Mouse (Mus musculus): Measurements from ENCODE around the gene Sdhc. TPM values are rescaled to one million over a fixed set of nuclear protein-coding genes. Genes with fewer than 3 reads are reported as not detected.

The Sdhc gene
- total and polyA plus RNA-seq, 3 experiments, result 1,025 to 1,288 (median 1,087) TPM

GRCm38 (mm10) chr1:171102547-171103177 lies 47.7 kb downstream of the Sdhc start:
- Histone ChIP-seq H3K79me2 (replicated peaks; ENCODE audit: control insufficient read depth, insufficient read depth, low read length) (no peaks in the 10 kb centered on the region), H3K4me1 (ENCODE audit: control insufficient read depth, insufficient read depth, low read length) (no peaks in the 10 kb centered on the region; the same call in 1 of the 2 replicates), H3K27ac (peak overlapping the region; percentile 73), H3K4me3 (peak overlapping the region; percentile 92), H3K9ac (ENCODE audit: low read depth, low read length) (peak overlapping the region; percentile 56), H3K27me3 (ENCODE audit: control insufficient read depth, insufficient read depth, low read length) (no peaks in the 10 kb centered on the region), H3K36me3 (ENCODE audit: control insufficient read depth, insufficient read depth, low read length) (no peaks in the 10 kb centered on the region)
- WGBS, result under 1% methylated on average over 35 of the region's 35 CpGs
- peak; percentile 85 to 90 for DNase-seq
- intact Hi-C loops (cut with DNase I), result loop anchor here (1.0 to 10.0 kb wide), 3 partner anchors 9 to 402 kb away; partner anchors contain the start of gene Alyref2
- TF ChIP-seq CTCF (IDR thresholded peaks at IDR 0.05) (no peak), EP300 (IDR thresholded peaks at IDR 0.05; ENCODE audit: insufficient read depth, low read depth, low read length) (peak; percentile 45; the same call in 1 of the 2 replicates)

GRCm38 (mm10) chr1:171101733-171102546 lies 48.5 kb downstream of the Sdhc start:
- H3K79me2 ChIP-seq (replicated peaks; ENCODE audit: control insufficient read depth, insufficient read depth, low read length), result no peaks in the 10 kb centered on the region
- TF ChIP-seq EP300 (IDR thresholded peaks at IDR 0.05; ENCODE audit: insufficient read depth, low read depth, low read length), result peak; percentile 87
- TF ChIP-seq POLR2A (IDR thresholded peaks at IDR 0.05; ENCODE audit: insufficient read depth, low read depth, low read length), result no peak
- TF ChIP-seq CTCF (IDR thresholded peaks at IDR 0.05), result peak; percentile 52
- peak overlapping the region; percentile 92 for H3K4me3 ChIP-seq
- peak; percentile 87 to 90 for DNase-seq
- H3K27me3 ChIP-seq (ENCODE audit: control insufficient read depth, insufficient read depth, low read length), result no peaks in the 10 kb centered on the region
- WGBS, result under 1% methylated on average over 40 of the region's 40 CpGs
- H3K27ac ChIP-seq, result peak overlapping the region; percentile 73
- H3K4me1 ChIP-seq (ENCODE audit: control insufficient read depth, insufficient read depth, low read length), result no peaks in the 10 kb centered on the region; the same call in 1 of the 2 replicates
- peak overlapping the region; percentile 56 for H3K9ac ChIP-seq (ENCODE audit: low read depth, low read length)
- intact Hi-C loops (cut with DNase I), result loop anchor here (1.0 to 10.0 kb wide), 3 partner anchors 9 to 403 kb away; partner anchors contain the start of gene Alyref2
- H3K36me3 ChIP-seq (ENCODE audit: control insufficient read depth, insufficient read depth, low read length), result no peaks in the 10 kb centered on the region

GRCm38 (mm10) chr1:171101033-171101432 lies 49.4 kb downstream of the Sdhc start:
- H3K36me3 ChIP-seq (ENCODE audit: control insufficient read depth, insufficient read depth, low read length), result no peaks in the 10 kb centered on the region
- H3K27ac ChIP-seq, result no peak overlapping the region
- no peaks in the 10 kb centered on the region for H3K79me2 ChIP-seq (replicated peaks; ENCODE audit: control insufficient read depth, insufficient read depth, low read length)
- no peak for DNase-seq
- H3K4me3 ChIP-seq, result no peak overlapping the region
- intact Hi-C loops (cut with DNase I), result loop anchor here (10.0 kb wide), 1 partner anchor 404 kb away; the partner anchor contains the start of gene Alyref2
- no peaks in the 10 kb centered on the region for H3K27me3 ChIP-seq (ENCODE audit: control insufficient read depth, insufficient read depth, low read length)
- H3K9ac ChIP-seq (ENCODE audit: low read depth, low read length), result no peak overlapping the region
- H3K4me1 ChIP-seq (ENCODE audit: control insufficient read depth, insufficient read depth, low read length), result no peaks in the 10 kb centered on the region; the same call in 1 of the 2 replicates
- 58% methylated on average over 2 of the region's 2 CpGs for WGBS
- TF ChIP-seq CTCF (IDR thresholded peaks at IDR 0.05) (no peak), EP300 (IDR thresholded peaks at IDR 0.05; ENCODE audit: insufficient read depth, low read depth, low read length) (no peak), POLR2A (IDR thresholded peaks at IDR 0.05; ENCODE audit: insufficient read depth, low read depth, low read length) (no peak)

DNA sequence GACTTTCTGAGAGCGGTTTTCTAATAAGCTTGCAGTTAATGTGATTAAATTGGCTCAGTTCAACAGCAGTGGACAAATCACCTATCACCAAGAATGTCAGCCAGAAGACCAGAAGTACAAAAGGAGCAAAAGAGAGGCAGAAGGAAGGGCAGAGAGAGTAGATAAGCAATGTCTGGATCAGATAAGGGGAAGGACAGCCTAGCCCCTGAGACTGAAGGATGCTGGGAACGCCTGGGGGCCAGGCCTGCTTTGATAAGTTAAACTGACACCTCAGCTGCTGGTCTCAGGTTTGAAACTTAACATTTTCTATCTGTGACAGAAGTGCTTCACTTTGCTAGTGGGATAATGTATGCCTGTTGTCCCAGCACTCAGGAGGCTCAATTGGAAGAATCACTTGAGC lies 52.8 kb downstream of the Sdhc start:
- Histone ChIP-seq H3K9ac (ENCODE audit: low read depth, low read length) (no peak overlapping the region), H3K4me3 (no peak overlapping the region), H3K79me2 (replicated peaks; ENCODE audit: control insufficient read depth, insufficient read depth, low read length) (no peaks in the 10 kb centered on the region), H3K27ac (no peak overlapping the region), H3K4me1 (ENCODE audit: control insufficient read depth, insufficient read depth, low read length) (no peaks in the 10 kb centered on the region), H3K27me3 (ENCODE audit: control insufficient read depth, insufficient read depth, low read length) (no peaks in the 10 kb centered on the region), H3K36me3 (ENCODE audit: control insufficient read depth, insufficient read depth, low read length) (no peaks in the 10 kb centered on the region)
- intact Hi-C loops (cut with DNase I), result no loop called here
- TF ChIP-seq CTCF (IDR thresholded peaks at IDR 0.05) (no peak), POLR2A (IDR thresholded peaks at IDR 0.05; ENCODE audit: insufficient read depth, low read depth, low read length) (no peak), EP300 (IDR thresholded peaks at IDR 0.05; ENCODE audit: insufficient read depth, low read depth, low read length) (no peak)
- DNase-seq, result no peak
- 48% methylated on average over 2 of the region's 2 CpGs for WGBS

DNA sequence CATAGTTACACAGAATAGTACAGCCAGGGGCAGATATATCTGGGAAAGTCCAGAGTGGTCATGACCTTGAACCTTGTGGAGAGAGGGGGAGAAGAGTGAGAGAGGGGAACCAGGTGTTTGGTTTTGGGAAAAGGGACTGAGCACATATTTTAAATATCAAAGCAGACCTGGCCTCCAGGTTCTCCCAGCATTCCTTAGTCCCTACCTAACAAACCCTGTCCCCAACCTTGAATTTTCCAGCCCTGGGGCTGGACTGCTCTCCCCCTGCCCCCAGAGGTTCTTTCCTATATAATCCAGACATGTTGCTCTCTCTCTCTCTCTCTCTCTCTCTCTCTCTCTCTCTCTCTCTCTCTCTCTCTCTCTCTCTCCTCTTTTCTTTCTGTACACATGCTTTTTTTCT lies 53.3 kb downstream of the Sdhc start:
- intact Hi-C loops (cut with DNase I), result no loop called here
- TF ChIP-seq CTCF (IDR thresholded peaks at IDR 0.05) (no peak), POLR2A (IDR thresholded peaks at IDR 0.05; ENCODE audit: insufficient read depth, low read depth, low read length) (no peak), EP300 (IDR thresholded peaks at IDR 0.05; ENCODE audit: insufficient read depth, low read depth, low read length) (no peak)
- Histone ChIP-seq H3K4me3 (no peak overlapping the region), H3K27ac (no peak overlapping the region), H3K79me2 (replicated peaks; ENCODE audit: control insufficient read depth, insufficient read depth, low read length) (no peaks in the 10 kb centered on the region), H3K27me3 (ENCODE audit: control insufficient read depth, insufficient read depth, low read length) (no peaks in the 10 kb centered on the region), H3K9ac (ENCODE audit: low read depth, low read length) (no peak overlapping the region), H3K36me3 (ENCODE audit: control insufficient read depth, insufficient read depth, low read length) (no peaks in the 10 kb centered on the region), H3K4me1 (ENCODE audit: control insufficient read depth, insufficient read depth, low read length) (no peaks in the 10 kb centered on the region)
- DNase-seq, result no peak

All from heart, adult 2 months (tissue).